Mouse (Mus musculus) ES-CJ7 (cell line): ENCODE data around the gene Klhl41.
"Not testable (repeated sequence)": the region's sequence is repeated elsewhere in the genome, so short reads cannot be mapped to it uniquely, and the experiment has no call there.

Source experiments
- DNase-seq: peaks from one replicate; pipeline ENCODE4 v3.0.0; 2011; ENCODE audit warnings: low read depth, low spot score

Klhl41 gene

GRCm38 (mm10) chr2:69669853-69670252, at the start of gene Klhl41:
Klhl41 (plus strand) TSS chr2:69670120.
- no peak for DNase-seq

GRCm38 (mm10) chr2:69629215-69629614, 40.7 kb upstream of the Klhl41 start:
- DNase-seq: no peak

- no peak for DNase-seq
These were observed 40.0 kb upstream of the Klhl41 start for GRCm38 (mm10) chr2:69629914-69630313.

GRCm38 (mm10) chr2:69630792-69631191, 39.1 kb upstream of the Klhl41 start:
- DNase-seq: no peak

GRCm38 (mm10) chr2:69631449-69631848, 38.5 kb upstream of the Klhl41 start:
- DNase-seq: peak; percentile 65

GRCm38 (mm10) chr2:69635064-69635701, 34.7 kb upstream of the Klhl41 start:
- peak; percentile 79 for DNase-seq

- peak; percentile 85 for DNase-seq
These were observed 34.1 kb upstream of the Klhl41 start for GRCm38 (mm10) chr2:69635807-69636206.

GRCm38 (mm10) chr2:69637989-69638388, 31.9 kb upstream of the Klhl41 start:
- peak; percentile 62 for DNase-seq

- peak; percentile 89 for DNase-seq
These were observed 29.8 kb upstream of the Klhl41 start for GRCm38 (mm10) chr2:69640100-69640499.

- no peak for DNase-seq
These were observed 24.8 kb upstream of the Klhl41 start for GRCm38 (mm10) chr2:69644968-69645617.

- peak; percentile 90 for DNase-seq
These were observed 23.0 kb upstream of the Klhl41 start, which contains the start of gene Bbs5 for GRCm38 (mm10) chr2:69646726-69647490. Bbs5 (plus strand) TSS chr2:69647171.

- no peak for DNase-seq
These were observed 20.2 kb upstream of the Klhl41 start for GRCm38 (mm10) chr2:69649716-69650115.

GRCm38 (mm10) chr2:69659326-69659725, 10.6 kb upstream of the Klhl41 start:
- no peak for DNase-seq

- no peak for DNase-seq
These were observed 6.0 kb upstream of the Klhl41 start for GRCm38 (mm10) chr2:69663827-69664476.

- no peak for DNase-seq
These were observed 2.3 kb upstream of the Klhl41 start for GRCm38 (mm10) chr2:69667656-69668055.

GRCm38 (mm10) chr2:69668414-69668813, 1.5 kb upstream of the Klhl41 start:
- no peak for DNase-seq

GRCm38 (mm10) chr2:69673723-69674122, 3.8 kb downstream of the Klhl41 start:
- no peak for DNase-seq

GRCm38 (mm10) chr2:69675266-69675665, 5.3 kb downstream of the Klhl41 start:
- DNase-seq: no peak

- DNase-seq: peak; percentile 51
These were observed 6.8 kb downstream of the Klhl41 start for GRCm38 (mm10) chr2:69676713-69677112.

- DNase-seq: not testable (repeated sequence)
These were observed 7.3 kb downstream of the Klhl41 start for GRCm38 (mm10) chr2:69677215-69677614.

- DNase-seq: peak; percentile 88
These were observed 10.1 kb downstream of the Klhl41 start for GRCm38 (mm10) chr2:69679990-69680389.

GRCm38 (mm10) chr2:69681931-69682330, 12.0 kb downstream of the Klhl41 start:
- no peak for DNase-seq
